Mouse (Mus musculus): Measurements from ENCODE around the gene Mrpl42.

Gene Mrpl42

GRCm38 (mm10) chr10:95458050-95458806, 43.5 kb downstream of the Mrpl42 start:
- no peak for DNase-seq (ENCODE audit: low read depth, low spot score)

- DNase-seq (ENCODE audit: low read depth, low spot score) = no peak
These were observed 44.2 kb downstream of the Mrpl42 start for GRCm38 (mm10) chr10:95457367-95458049.

GRCm38 (mm10) chr10:95456103-95456502, 45.6 kb downstream of the Mrpl42 start:
- DNase-seq (ENCODE audit: low read depth, low spot score) = no peak

GRCm38 (mm10) chr10:95453282-95453681, 48.5 kb downstream of the Mrpl42 start:
- DNase-seq (ENCODE audit: low read depth, low spot score) = no peak

GRCm38 (mm10) chr10:95449033-95449432, 52.7 kb downstream of the Mrpl42 start:
- DNase-seq (ENCODE audit: low read depth, low spot score) = no peak

GRCm38 (mm10) chr10:95447954-95448353, 53.8 kb downstream of the Mrpl42 start:
- no peak for DNase-seq (ENCODE audit: low read depth, low spot score)

- DNase-seq (ENCODE audit: low read depth, low spot score) = no peak
These were observed 56.4 kb downstream of the Mrpl42 start for GRCm38 (mm10) chr10:95445104-95446056.

GRCm38 (mm10) chr10:95442334-95442733, 59.4 kb downstream of the Mrpl42 start:
- no peak for DNase-seq (ENCODE audit: low read depth, low spot score)

- DNase-seq (ENCODE audit: low read depth, low spot score) = no peak
These were observed 61.2 kb downstream of the Mrpl42 start for GRCm38 (mm10) chr10:95440566-95440965.

GRCm38 (mm10) chr10:95439718-95440339, 61.9 kb downstream of the Mrpl42 start:
- DNase-seq (ENCODE audit: low read depth, low spot score) = no peak

GRCm38 (mm10) chr10:95438941-95439340, 62.8 kb downstream of the Mrpl42 start:
- no peak for DNase-seq (ENCODE audit: low read depth, low spot score)
